Mouse (Mus musculus) right cerebral cortex, postnatal 25 days (tissue): ENCODE data around the gene Rnf32.

Source experiments
- DNase-seq: peaks from one replicate; pipeline ENCODE4 v3.0.0; 2022

Rnf32 gene

GRCm38 (mm10) chr5:29195570-29196263, at the start of gene Rnf32:
TSS of gene Rnf32 (plus strand) at chr5:29195992.
- DNase-seq: peak; percentile 89

GRCm38 (mm10) chr5:29150146-29150545, 45.6 kb upstream of the Rnf32 start:
- DNase-seq: no peak

GRCm38 (mm10) chr5:29159849-29160248, 35.9 kb upstream of the Rnf32 start:
- no peak for DNase-seq

GRCm38 (mm10) chr5:29166947-29167346, 28.8 kb upstream of the Rnf32 start:
- no peak for DNase-seq

GRCm38 (mm10) chr5:29170193-29170592, 25.6 kb upstream of the Rnf32 start:
- DNase-seq: no peak

- DNase-seq: no peak
Measured at GRCm38 (mm10) chr5:29171165-29171564, 24.6 kb upstream of the Rnf32 start.

- no peak for DNase-seq
Measured at GRCm38 (mm10) chr5:29186798-29187197, 9.0 kb upstream of the Rnf32 start.

- no peak for DNase-seq
Measured at GRCm38 (mm10) chr5:29195231-29195569, 592 bp upstream of the Rnf32 start.

- no peak for DNase-seq
Measured at GRCm38 (mm10) chr5:29196264-29196658, 469 bp downstream of the Rnf32 start.

GRCm38 (mm10) chr5:29197187-29197586, 1.4 kb downstream of the Rnf32 start:
- DNase-seq: no peak

- no peak for DNase-seq
Measured at GRCm38 (mm10) chr5:29198960-29199488, 3.2 kb downstream of the Rnf32 start.

- DNase-seq: no peak
Measured at GRCm38 (mm10) chr5:29199868-29200267, 4.1 kb downstream of the Rnf32 start.

GRCm38 (mm10) chr5:29205690-29206089, 9.9 kb downstream of the Rnf32 start:
- no peak for DNase-seq

GRCm38 (mm10) chr5:29211980-29212555, 16.3 kb downstream of the Rnf32 start:
- no peak for DNase-seq

GRCm38 (mm10) chr5:29217997-29218396, 22.2 kb downstream of the Rnf32 start:
- no peak for DNase-seq

- DNase-seq: no peak
Measured at GRCm38 (mm10) chr5:29224089-29224488, 28.3 kb downstream of the Rnf32 start.

- DNase-seq: no peak
Measured at GRCm38 (mm10) chr5:29230481-29230880, 34.7 kb downstream of the Rnf32 start.

- no peak for DNase-seq
Measured at GRCm38 (mm10) chr5:29238379-29238778, 42.6 kb downstream of the Rnf32 start.

GRCm38 (mm10) chr5:29244769-29245168, 49.0 kb downstream of the Rnf32 start:
- DNase-seq: no peak

- no peak for DNase-seq
Measured at GRCm38 (mm10) chr5:29250795-29251495, 55.2 kb downstream of the Rnf32 start.

GRCm38 (mm10) chr5:29251496-29251873, 55.7 kb downstream of the Rnf32 start:
- DNase-seq: no peak

- DNase-seq: no peak
Measured at GRCm38 (mm10) chr5:29253876-29254275, 58.1 kb downstream of the Rnf32 start.

- no peak for DNase-seq
Measured at GRCm38 (mm10) chr5:29270879-29271278, 75.1 kb downstream of the Rnf32 start.

- DNase-seq: no peak
Measured at GRCm38 (mm10) chr5:29273426-29273825, 77.6 kb downstream of the Rnf32 start.
